Mouse (Mus musculus): Measurements from ENCODE around the gene Nfib.

GRCm38 (mm10) chr4:82398282-82398681 is 307.3 kb downstream of the Nfib start:
- TF ChIP-seq CTCF (IDR thresholded peaks at IDR 0.05; ENCODE audit: low read depth), result no peak
- no peak for TF ChIP-seq EP300 (IDR thresholded peaks at IDR 0.05; ENCODE audit: low read depth)

All from liver, embryonic 14.5 days (tissue).